Mouse (Mus musculus) MEL (cell line): ENCODE measurements around the gene Anxa9. TPM values are rescaled to one million over a fixed set of nuclear protein-coding genes. Genes with fewer than 3 reads are reported as not detected.

Experiments
- DNase-seq: peaks from one replicate; pipeline ENCODE4 v3.0.0; 2011; ENCODE audit warnings: low read depth, low spot score
- H3K27ac ChIP-seq: 2 replicates; pipeline ENCODE4 v1.5.1; 2012; ENCODE audit warnings: low read depth, mild to moderate bottlenecking, control low read depth, low read length, moderate library complexity; ENCODE audit not compliant: control insufficient read depth
- H3K27me3 ChIP-seq, 2 experiments: fragments of 150-350 bp in 1 of 2; sonication (generic) in 1 of 2; 2 replicates each; pipeline ENCODE4 v1.6.1; 2012; ENCODE audit warnings: low read length in 2 of 2, mild to moderate bottlenecking in 2 of 2, improper control_type of control experiment in 1 of 2, moderate library complexity in 1 of 2; ENCODE audit not compliant: insufficient read depth in 2 of 2, control insufficient read depth in 1 of 2
- H3K36me3 ChIP-seq, 2 experiments: 2 replicates each; pipeline ENCODE4 v1.6.1; 2012 to 2014; ENCODE audit warnings: low read length in 2 of 2, improper control_type of control experiment in 1 of 2, inconsistent platforms in 1 of 2, mild to moderate bottlenecking in 1 of 2; ENCODE audit not compliant: insufficient read depth in 2 of 2, control insufficient read depth in 1 of 2
- H3K4me1 ChIP-seq, 2 experiments: fragments of 150-350 bp in 1 of 2; sonication (generic) in 1 of 2; 2 replicates each; pipeline ENCODE4 v1.6.1; 2012; ENCODE audit warnings: low read length in 2 of 2, improper control_type of control experiment in 1 of 2, mild to moderate bottlenecking in 1 of 2; ENCODE audit not compliant: insufficient read depth in 2 of 2, control insufficient read depth in 1 of 2
- H3K4me3 ChIP-seq, 2 experiments: fragments of 150-350 bp in 1 of 2; sonication (generic) in 1 of 2; 2 replicates each; pipeline ENCODE4 v1.5.1; 2012; ENCODE audit warnings: low read depth in 2 of 2, low read length in 2 of 2, mild to moderate bottlenecking in 2 of 2, moderate library complexity in 2 of 2, control low read depth in 1 of 2, improper control_type of control experiment in 1 of 2; ENCODE audit not compliant: control insufficient read depth in 1 of 2, insufficient read depth in 1 of 2
- H3K79me2 ChIP-seq: 2 replicates; pipeline ENCODE4 v1.6.1; 2012; ENCODE audit warnings: mild to moderate bottlenecking, low read length, moderate library complexity; ENCODE audit not compliant: control insufficient read depth, poor library complexity, insufficient read depth
- H3K9ac ChIP-seq: 2 replicates; pipeline ENCODE4 v1.6.1; 2012; ENCODE audit warnings: low read depth, mild to moderate bottlenecking, control low read depth, low read length, moderate library complexity; ENCODE audit not compliant: control insufficient read depth, poor library complexity, severe bottlenecking
- H3K9me3 ChIP-seq: fragments of 150-350 bp; sonication (generic); replicated peaks from 2 replicates; pipeline ENCODE4 v1.6.1; 2012; ENCODE audit warnings: mild to moderate bottlenecking, low read length, improper control_type of control experiment, moderate library complexity; ENCODE audit not compliant: insufficient read depth
- CHD2 ChIP-seq: IDR thresholded peaks from 2 replicates; pipeline ENCODE4 v1.6.1; 2011; ENCODE audit warnings: low read length, improper control_type of control experiment
- E2F4 ChIP-seq: IDR thresholded peaks from 2 replicates; pipeline ENCODE4 v1.6.1; 2011; ENCODE audit warnings: low read depth, low read length, improper control_type of control experiment, borderline replicate concordance
- EP300 ChIP-seq, 2 experiments: IDR thresholded peaks; 2 replicates each; pipeline ENCODE4 v1.6.1; 2011; ENCODE audit warnings: improper control_type of control experiment in 2 of 2, low read length in 2 of 2, low read depth in 1 of 2, mild to moderate bottlenecking in 1 of 2
- ETS1 ChIP-seq: IDR thresholded peaks from 2 replicates; pipeline ENCODE4 v1.6.1; 2012; ENCODE audit warnings: low read depth, mild to moderate bottlenecking, inconsistent platforms, low read length, improper control_type of control experiment, moderate library complexity
- GATA1 ChIP-seq: IDR thresholded peaks from 2 replicates; pipeline ENCODE4 v1.6.1; 2011; ENCODE audit warnings: low read depth, low read length, improper control_type of control experiment
- MAX ChIP-seq: IDR thresholded peaks from 2 replicates; pipeline ENCODE4 v1.6.1; 2011; ENCODE audit warnings: low read length, improper control_type of control experiment
- MEF2A ChIP-seq: IDR thresholded peaks from 2 replicates; pipeline ENCODE4 v1.6.1; 2014; ENCODE audit warnings: low read depth, mild to moderate bottlenecking, inconsistent platforms, low read length, improper control_type of control experiment; ENCODE audit not compliant: poor library complexity, insufficient replicate concordance, severe bottlenecking; ENCODE audit errors: extremely low read depth
- MXI1 ChIP-seq: IDR thresholded peaks from 2 replicates; pipeline ENCODE4 v1.6.1; 2011; ENCODE audit warnings: mild to moderate bottlenecking, low read depth, low read length, improper control_type of control experiment
- MYB ChIP-seq: IDR thresholded peaks from 2 replicates; pipeline ENCODE4 v1.6.1; 2011; ENCODE audit warnings: mild to moderate bottlenecking, low read depth, low read length, improper control_type of control experiment
- MYC ChIP-seq: IDR thresholded peaks from 2 replicates; pipeline ENCODE4 v1.6.1; 2011; ENCODE audit warnings: low read depth, mild to moderate bottlenecking, low read length, improper control_type of control experiment, moderate library complexity
- POLR2AphosphoS2 ChIP-seq: IDR thresholded peaks from 2 replicates; pipeline ENCODE4 v1.6.1; 2011; ENCODE audit warnings: low read length, improper control_type of control experiment
- RCOR1 ChIP-seq: IDR thresholded peaks from 2 replicates; pipeline ENCODE4 v1.6.1; 2012; ENCODE audit warnings: low read depth, mild to moderate bottlenecking, inconsistent platforms, low read length, improper control_type of control experiment
- SIN3A ChIP-seq: IDR thresholded peaks from 2 replicates; pipeline ENCODE4 v1.6.1; 2012; ENCODE audit warnings: low read length, improper control_type of control experiment, inconsistent platforms
- TAL1 ChIP-seq: IDR thresholded peaks from 2 replicates; pipeline ENCODE4 v1.6.1; 2012; ENCODE audit warnings: mild to moderate bottlenecking, inconsistent platforms, low read length, moderate library complexity, mixed read lengths
- TBP ChIP-seq: IDR thresholded peaks from 2 replicates; pipeline ENCODE4 v1.8.0; 2011; ENCODE audit warnings: low read depth, low read length, improper control_type of control experiment
- USF1 ChIP-seq: IDR thresholded peaks from 2 replicates; pipeline ENCODE4 v1.6.1; 2014; ENCODE audit warnings: low read depth, mild to moderate bottlenecking, inconsistent platforms, low read length, improper control_type of control experiment, moderate library complexity
- USF2 ChIP-seq, 2 experiments: IDR thresholded peaks; 2 replicates each; pipeline ENCODE4 v1.6.1; 2011 to 2012; ENCODE audit warnings: improper control_type of control experiment in 2 of 2, low read length in 2 of 2, borderline replicate concordance in 1 of 2, inconsistent platforms in 1 of 2, low read depth in 1 of 2, mild to moderate bottlenecking in 1 of 2; ENCODE audit not compliant: insufficient read depth in 1 of 2
- ZC3H11A ChIP-seq: IDR thresholded peaks from 2 replicates; pipeline ENCODE4 v1.6.1; 2012; ENCODE audit warnings: low read depth, mild to moderate bottlenecking, inconsistent platforms, low read length, improper control_type of control experiment
- ZNF384 ChIP-seq: IDR thresholded peaks from 2 replicates; pipeline ENCODE4 v1.6.1; 2012; ENCODE audit warnings: low read depth, mild to moderate bottlenecking, inconsistent platforms, low read length, improper control_type of control experiment
- polyA plus RNA-seq, 2 experiments: library from polyadenylated mRNA; stranded (reverse) in 1 of 2; unstranded in 1 of 2; fragments of >175 nt in 1 of 2; fragments of >200 nt in 1 of 2; gene quantifications; 2 replicates each; pipeline versions ENCODE4 v1.2.1 to v1.2.4; 2012; ENCODE audit warnings: low replicate concordance in 2 of 2, low read depth in 1 of 2; ENCODE audit not compliant: insufficient read length in 2 of 2, insufficient read depth in 1 of 2, missing spikeins in 1 of 2
- total RNA-seq: library from RNA; depleted of rRNA; stranded (reverse); fragments of 300-350 nt; gene quantifications from 2 replicates; pipeline ENCODE4 v1.2.3, GENCODE M21; 2012

Anxa9 gene
- total and polyA plus RNA-seq, 3 experiments, result 7.7 to 33.9 TPM; not detected in 1

DNA sequence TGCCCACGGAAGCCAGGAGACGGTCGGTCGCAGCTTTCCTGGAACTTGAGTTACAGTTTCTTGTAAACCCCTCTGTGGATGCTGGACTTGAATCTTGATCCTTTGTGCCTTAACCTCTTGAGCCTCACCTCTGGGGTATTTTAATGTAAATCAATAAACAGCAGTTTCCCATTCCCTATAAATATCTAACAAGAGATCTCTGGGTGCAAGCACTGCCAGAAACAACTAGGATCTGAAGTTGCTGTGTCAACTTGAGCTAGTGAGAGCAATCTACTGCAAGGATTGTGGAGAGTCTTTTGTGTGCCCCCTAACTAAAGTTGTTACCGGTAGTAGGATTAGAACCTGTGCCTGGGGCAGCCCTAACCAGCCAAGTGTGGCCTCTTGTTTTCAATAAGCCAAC, 21.6 kb downstream of the Anxa9 start:
- Histone ChIP-seq H3K79me2 (peaks cover 49% of the 10 kb centered on the region), H3K4me3 (no peak overlapping the region), H3K9me3 (no peaks in the 10 kb centered on the region), H3K27ac (no peak overlapping the region), H3K27me3 (no peaks in the 10 kb centered on the region), H3K9ac (no peak overlapping the region), H3K4me1 (peaks cover 21 to 40% of the 10 kb centered on the region in 2 experiments), H3K36me3 (peaks cover 9 to 38% of the 10 kb centered on the region in 2 experiments)
- TF ChIP-seq E2F4 (no peak), TBP (0 out of 2 replicates have a peak, but pooled peaks have one; percentile 24), MYC (no peak)
- DNase-seq, result no peak

DNA sequence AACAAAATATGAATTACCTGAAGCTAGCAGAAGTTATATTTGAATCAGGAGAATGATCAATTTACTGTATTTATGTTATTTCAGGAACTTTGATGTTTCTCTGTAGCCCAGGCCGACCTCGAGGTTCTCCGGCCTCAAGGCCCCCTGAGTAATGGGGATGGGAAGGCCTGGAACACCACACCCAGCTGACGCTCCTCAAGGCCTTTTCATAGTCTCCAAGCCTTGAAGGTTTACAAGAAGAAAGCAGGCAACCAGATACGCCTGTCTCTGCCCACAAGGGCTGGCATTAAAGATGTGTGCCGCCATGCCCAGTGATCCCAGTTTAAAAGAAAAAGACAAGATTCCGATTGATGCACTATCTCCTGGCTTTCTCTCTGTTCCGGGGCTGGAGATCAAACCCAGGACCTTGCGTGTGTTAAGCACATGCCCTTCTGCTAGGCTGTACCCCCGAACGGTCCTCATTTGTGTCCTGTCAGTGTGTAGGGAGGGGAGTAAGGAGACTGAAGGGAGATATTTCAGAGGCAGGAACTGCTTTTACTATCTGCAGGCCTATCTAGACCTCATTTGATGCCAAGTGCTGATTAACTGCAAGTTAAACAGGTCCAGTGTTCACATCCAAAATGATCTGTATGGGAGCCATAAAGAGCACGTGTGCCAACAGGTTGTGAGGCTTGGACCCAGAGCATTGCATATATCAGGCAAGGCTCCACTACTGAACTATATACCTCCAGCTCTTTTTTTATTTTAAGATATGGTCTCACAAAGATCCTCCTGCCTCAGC, 22.3 kb downstream of the Anxa9 start:
- H3K27me3 ChIP-seq, result no peaks in the 10 kb centered on the region
- peaks cover 51% of the 10 kb centered on the region for H3K79me2 ChIP-seq
- H3K4me3 ChIP-seq, result no peak overlapping the region; a peak in 1 of 4 replicates
- H3K9ac ChIP-seq, result no peak overlapping the region
- no peak for DNase-seq
- H3K36me3 ChIP-seq, result peaks cover 9 to 42% of the 10 kb centered on the region in 2 experiments
- H3K27ac ChIP-seq, result no peak overlapping the region
- H3K9me3 ChIP-seq, result no peaks in the 10 kb centered on the region
- peaks cover 24 to 43% of the 10 kb centered on the region in 2 experiments for H3K4me1 ChIP-seq
- no peak for TF ChIP-seq ETS1
- peak; percentile 45; the same call in 1 of the 2 replicates for TF ChIP-seq GATA1
- TF ChIP-seq, all 39 proteins: peak for 1

DNA sequence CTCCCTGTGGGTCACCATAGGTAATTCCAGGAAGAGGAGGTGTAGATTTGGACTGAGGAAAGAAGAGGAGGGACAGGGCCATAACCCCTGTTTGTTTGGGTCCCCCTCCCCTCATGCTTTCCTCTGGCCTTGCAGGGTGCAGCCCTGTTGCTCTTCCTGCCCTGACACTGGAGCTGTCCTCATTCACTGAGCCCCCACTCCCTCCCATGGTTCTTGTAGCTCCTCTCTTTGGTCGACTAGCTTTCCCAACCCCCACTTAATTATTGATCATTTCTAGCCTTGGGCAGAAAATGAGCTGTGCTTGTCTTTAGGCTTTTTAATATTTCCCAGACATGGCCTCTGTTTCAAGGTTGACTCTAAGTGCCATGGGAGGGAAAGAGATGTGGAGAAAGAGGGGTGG, 22.9 kb downstream of the Anxa9 start:
- no peaks in the 10 kb centered on the region for H3K9me3 ChIP-seq
- peaks cover 24 to 47% of the 10 kb centered on the region in 2 experiments for H3K4me1 ChIP-seq
- H3K27me3 ChIP-seq, result no peaks in the 10 kb centered on the region
- peak overlapping the region; percentile 77 to 86 for H3K4me3 ChIP-seq
- peak overlapping the region; percentile 80 for H3K9ac ChIP-seq
- DNase-seq, result no peak
- H3K79me2 ChIP-seq, result peaks cover 51% of the 10 kb centered on the region
- no peak for TF ChIP-seq USF1
- TF ChIP-seq MAX, result no peak
- no peak for TF ChIP-seq EP300 (IDR thresholded peaks at IDR 0.05; ENCODE audit: low read depth in 1 of 2, low read length in 2 of 2)
- TF ChIP-seq SIN3A, result no peak
- no peak for TF ChIP-seq E2F4
- TF ChIP-seq MYB, result no peak
- TF ChIP-seq ZC3H11A, result no peak
- TF ChIP-seq MXI1, result no peak
- TF ChIP-seq USF2 (IDR thresholded peaks at IDR 0.05; ENCODE audit: borderline replicate concordance in 1 of 2, insufficient read depth in 1 of 2, low read depth in 1 of 2, low read length in 2 of 2), result no peak
- no peak for TF ChIP-seq ZNF384
- no peak for TF ChIP-seq POLR2AphosphoS2
- no peak for TF ChIP-seq CHD2
- TF ChIP-seq TAL1, result no peak
- no peak for TF ChIP-seq MEF2A
- TF ChIP-seq RCOR1, result no peak
- TF ChIP-seq ETS1, result no peak
- H3K27ac ChIP-seq, result no peak overlapping the region
- peaks cover 9 to 48% of the 10 kb centered on the region in 2 experiments for H3K36me3 ChIP-seq
